Mouse (Mus musculus) kidney, adult 2 months (tissue): ENCODE results near the gene Gm17949.

Source experiments
- CTCF ChIP-seq: fragments of 200-500 bp; conservative IDR thresholded peaks from 2 replicates; pipeline ENCODE4 v1.5.1; 2011; ENCODE audit warnings: low read depth, mild to moderate bottlenecking, control low read depth, low read length, moderate library complexity, mixed read lengths; ENCODE audit not compliant: insufficient read depth, insufficient read length
- POLR2A ChIP-seq: fragments of 200-500 bp; IDR thresholded peaks from one replicate; pipeline ENCODE4 v1.6.1; 2011; ENCODE audit warnings: low read depth, low read length, control low read depth

GRCm38 (mm10) chr17:57070699-57071098, 59.4 kb downstream of the Gm17949 start:
- TF ChIP-seq CTCF (no peak), POLR2A (no peak)
